Mouse (Mus musculus): ENCODE measurements around the gene Plcg1. TPM values are rescaled to one million over a fixed set of nuclear protein-coding genes. Genes with fewer than 3 reads are reported as not detected.

Plcg1 gene
- polyA plus RNA-seq, 1 experiment from 2014 or later: 47.4 TPM

DNA sequence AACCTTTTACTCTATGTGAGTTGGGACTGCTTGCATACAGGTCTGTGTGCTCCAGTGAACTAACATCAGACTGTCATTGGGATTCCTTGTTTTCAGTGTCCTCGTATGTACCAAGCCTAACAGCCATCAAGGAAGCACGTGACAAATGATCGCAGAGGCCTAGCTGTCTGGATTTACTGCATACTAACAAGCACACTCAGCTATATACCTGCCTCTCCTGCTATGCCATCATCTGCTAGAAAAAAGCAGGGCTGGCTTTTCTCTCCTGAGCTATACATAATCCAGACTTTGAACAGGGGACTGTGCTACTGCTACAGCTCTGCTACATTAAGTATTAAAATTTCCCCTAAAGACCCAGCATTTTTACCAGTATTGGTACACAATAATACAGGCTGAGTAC lies 71.2 kb downstream of the Plcg1 start:
- H3K27ac ChIP-seq (ENCODE audit: poor library complexity, severe bottlenecking): no peak overlapping the region
- no peaks in the 10 kb centered on the region for H3K9me3 ChIP-seq (replicated peaks)
- peaks cover 12% of the 10 kb centered on the region for H3K4me1 ChIP-seq (replicated peaks)
- no peak overlapping the region for H3K4me3 ChIP-seq
- H3K36me3 ChIP-seq: no peaks in the 10 kb centered on the region
- no peaks in the 10 kb centered on the region for H3K27me3 ChIP-seq (replicated peaks)
- no peak overlapping the region for H3K4me2 ChIP-seq
- no peak for ATAC-seq (ENCODE audit: insufficient number of reproducible peaks, low FRiP score)
- WGBS: 75% methylated on average over 3 of the region's 3 CpGs
- no peak overlapping the region for H3K9ac ChIP-seq

DNA sequence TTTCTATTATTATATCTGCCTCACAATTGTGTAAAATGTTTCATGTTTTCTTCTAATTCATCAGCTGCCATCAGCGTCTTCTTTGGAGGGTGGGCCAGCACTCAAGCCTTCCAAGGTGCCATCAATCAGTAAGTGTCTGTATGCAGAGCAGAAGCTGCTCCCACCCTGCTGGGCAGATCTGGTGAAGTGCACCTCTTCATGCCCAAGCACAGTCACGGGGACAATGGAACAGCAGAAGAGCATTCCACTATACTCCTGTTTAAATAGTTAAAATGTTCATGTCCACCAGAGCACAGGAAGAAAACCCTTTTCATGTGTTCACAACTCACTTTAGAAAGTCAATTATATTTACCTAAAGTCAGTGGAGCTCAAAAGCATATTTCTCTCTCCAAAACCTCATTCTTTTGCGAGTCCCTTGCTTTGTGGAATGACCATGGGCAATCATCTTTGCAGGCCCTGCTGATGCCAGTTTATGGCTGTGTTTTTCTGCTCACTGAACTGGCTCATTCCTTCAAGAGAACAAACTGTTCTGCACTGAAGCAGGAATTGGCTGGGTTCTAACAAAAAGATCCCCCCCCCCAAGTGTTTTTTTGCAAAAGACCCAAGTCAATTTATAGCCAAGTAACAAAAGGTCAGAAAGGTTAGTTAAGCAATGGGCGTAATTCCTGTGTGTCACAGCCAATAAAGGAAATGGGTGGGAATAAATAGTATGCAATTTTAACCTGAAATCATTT lies 73.9 kb downstream of the Plcg1 start:
- no peak overlapping the region for H3K9ac ChIP-seq
- no peak overlapping the region for H3K27ac ChIP-seq (ENCODE audit: poor library complexity, severe bottlenecking)
- ATAC-seq (ENCODE audit: insufficient number of reproducible peaks, low FRiP score): no peak
- H3K36me3 ChIP-seq: no peaks in the 10 kb centered on the region
- no peaks in the 10 kb centered on the region for H3K9me3 ChIP-seq (replicated peaks)
- H3K4me1 ChIP-seq (replicated peaks): peaks cover 12% of the 10 kb centered on the region
- no peak overlapping the region for H3K4me2 ChIP-seq
- 70% methylated on average over 4 of the region's 4 CpGs for WGBS
- no peaks in the 10 kb centered on the region for H3K27me3 ChIP-seq (replicated peaks)
- no peak overlapping the region for H3K4me3 ChIP-seq

DNA sequence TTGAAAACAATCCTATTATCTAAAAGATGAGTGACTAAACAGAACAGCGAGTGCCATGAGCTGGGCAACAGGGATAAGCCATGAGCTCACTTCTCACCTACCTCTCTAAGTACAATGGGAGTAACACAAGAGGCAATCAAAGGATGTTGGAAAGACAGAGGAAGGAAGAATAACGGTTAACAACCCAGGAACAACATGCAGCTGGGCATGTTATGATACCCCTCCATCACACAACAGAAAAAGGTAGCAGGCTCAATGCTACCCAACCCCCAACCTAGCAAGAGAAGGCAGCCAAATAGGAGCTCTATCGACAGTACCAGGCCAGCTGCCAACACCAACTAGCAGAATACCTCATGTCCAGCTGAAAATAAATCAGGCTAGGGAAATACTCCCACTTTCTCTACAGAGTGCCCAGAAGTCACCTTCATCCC lies 75.0 kb downstream of the Plcg1 start:
- H3K9me3 ChIP-seq (replicated peaks): no peaks in the 10 kb centered on the region
- H3K4me2 ChIP-seq: no peak overlapping the region
- no peak overlapping the region for H3K9ac ChIP-seq
- H3K27ac ChIP-seq (ENCODE audit: poor library complexity, severe bottlenecking): 0 out of 2 replicates have a peak overlapping the region, but pooled peaks have one; percentile 20
- H3K4me1 ChIP-seq (replicated peaks): peaks cover 18% of the 10 kb centered on the region
- H3K4me3 ChIP-seq: no peak overlapping the region
- H3K27me3 ChIP-seq (replicated peaks): no peaks in the 10 kb centered on the region
- no peaks in the 10 kb centered on the region for H3K36me3 ChIP-seq
- whole genome bisulfite sequencing: 17% methylated on average over 3 of the region's 3 CpGs
- no peak for ATAC-seq (ENCODE audit: insufficient number of reproducible peaks, low FRiP score)

DNA sequence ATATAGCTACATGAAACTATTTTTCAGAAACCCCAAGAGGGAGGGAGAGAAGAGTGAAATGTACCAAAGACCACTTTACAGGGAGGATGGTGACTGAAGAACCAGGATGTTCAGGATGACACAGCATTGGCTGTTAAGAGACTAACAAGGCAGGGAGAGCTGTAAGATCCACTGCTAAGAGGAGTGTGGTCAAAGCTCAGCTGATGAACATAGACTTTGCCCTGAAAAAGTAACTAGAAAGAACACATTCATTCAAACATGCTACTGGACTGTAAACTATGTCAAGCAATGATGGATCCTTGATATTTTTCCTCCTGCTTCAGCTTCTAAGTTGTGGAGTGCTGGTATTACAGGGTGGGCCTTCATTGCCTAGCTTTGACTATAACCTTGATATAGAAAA lies 79.3 kb downstream of the Plcg1 start:
- no peak overlapping the region for H3K27ac ChIP-seq (ENCODE audit: poor library complexity, severe bottlenecking)
- no peak overlapping the region for H3K9ac ChIP-seq
- H3K4me3 ChIP-seq: no peak overlapping the region
- ATAC-seq (ENCODE audit: insufficient number of reproducible peaks, low FRiP score): no peak
- no peaks in the 10 kb centered on the region for H3K9me3 ChIP-seq (replicated peaks)
- H3K4me1 ChIP-seq (replicated peaks): peaks cover 14% of the 10 kb centered on the region
- H3K36me3 ChIP-seq: no peaks in the 10 kb centered on the region
- no peak overlapping the region for H3K4me2 ChIP-seq
- no peaks in the 10 kb centered on the region for H3K27me3 ChIP-seq (replicated peaks)

DNA sequence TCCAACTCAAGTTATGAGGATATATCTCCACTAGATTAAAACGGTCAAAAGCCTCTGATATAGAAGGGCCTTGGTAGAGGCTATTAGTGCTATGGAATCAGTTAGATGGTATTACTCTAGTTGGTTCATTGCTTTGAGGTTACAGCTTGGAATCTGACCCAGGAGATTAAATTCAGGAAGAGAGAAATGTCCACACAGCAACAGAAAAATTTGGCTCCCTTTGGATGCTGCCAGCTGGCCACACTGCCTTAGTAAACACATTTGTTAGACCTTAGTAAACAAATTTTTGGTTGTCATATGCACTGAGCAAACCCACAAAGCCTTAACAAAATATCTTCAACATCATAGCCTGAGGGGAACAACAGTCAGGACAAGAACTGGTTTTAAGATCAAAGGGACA lies 79.7 kb downstream of the Plcg1 start:
- H3K4me1 ChIP-seq (replicated peaks): peaks cover 14% of the 10 kb centered on the region
- no peaks in the 10 kb centered on the region for H3K36me3 ChIP-seq
- no peaks in the 10 kb centered on the region for H3K9me3 ChIP-seq (replicated peaks)
- no peak overlapping the region for H3K27ac ChIP-seq (ENCODE audit: poor library complexity, severe bottlenecking)
- no peak overlapping the region for H3K4me3 ChIP-seq
- H3K27me3 ChIP-seq (replicated peaks): no peaks in the 10 kb centered on the region
- no peak overlapping the region for H3K9ac ChIP-seq
- no peak overlapping the region for H3K4me2 ChIP-seq
- WGBS: 78% methylated on average over 1 of the region's 1 CpGs
- no peak for ATAC-seq (ENCODE audit: insufficient number of reproducible peaks, low FRiP score)

Other genes with a start within 250 kb of the Plcg1 start
- gene Top1, start 85.4 kb upstream of the Plcg1 start, polyA plus RNA-seq (2016; fragmentation: Nextera tagmentation; extraction: Ambion mirVana): 60.1 and 63.9 TPM in 2 replicates
- gene Zhx3, start 141.7 kb downstream of the Plcg1 start, polyA plus RNA-seq (2016; fragmentation: Nextera tagmentation; extraction: Ambion mirVana): 8.9 and 9.8 TPM in 2 replicates
- gene Lpin3, start 149.4 kb downstream of the Plcg1 start, polyA plus RNA-seq (2016; fragmentation: Nextera tagmentation; extraction: Ambion mirVana): 1.4 and 2.3 TPM in 2 replicates
- 2.8 and 3.1 TPM in 2 replicates for gene Emilin3, start 181.0 kb downstream of the Plcg1 start, polyA plus RNA-seq (2016; fragmentation: Nextera tagmentation; extraction: Ambion mirVana)

Measured in heart, embryonic 12.5 days (tissue).